Mouse (Mus musculus): ENCODE data around the gene Dqx1. TPM values are rescaled to one million over a fixed set of nuclear protein-coding genes. Genes with fewer than 3 reads are reported as not detected.
A peak's percentile ranks its signal among the peaks of the same experiment; 100 is the strongest.

Gene Dqx1
- total and polyA plus RNA-seq, 2 experiments, result 7.4 to 9.6 TPM

DNA sequence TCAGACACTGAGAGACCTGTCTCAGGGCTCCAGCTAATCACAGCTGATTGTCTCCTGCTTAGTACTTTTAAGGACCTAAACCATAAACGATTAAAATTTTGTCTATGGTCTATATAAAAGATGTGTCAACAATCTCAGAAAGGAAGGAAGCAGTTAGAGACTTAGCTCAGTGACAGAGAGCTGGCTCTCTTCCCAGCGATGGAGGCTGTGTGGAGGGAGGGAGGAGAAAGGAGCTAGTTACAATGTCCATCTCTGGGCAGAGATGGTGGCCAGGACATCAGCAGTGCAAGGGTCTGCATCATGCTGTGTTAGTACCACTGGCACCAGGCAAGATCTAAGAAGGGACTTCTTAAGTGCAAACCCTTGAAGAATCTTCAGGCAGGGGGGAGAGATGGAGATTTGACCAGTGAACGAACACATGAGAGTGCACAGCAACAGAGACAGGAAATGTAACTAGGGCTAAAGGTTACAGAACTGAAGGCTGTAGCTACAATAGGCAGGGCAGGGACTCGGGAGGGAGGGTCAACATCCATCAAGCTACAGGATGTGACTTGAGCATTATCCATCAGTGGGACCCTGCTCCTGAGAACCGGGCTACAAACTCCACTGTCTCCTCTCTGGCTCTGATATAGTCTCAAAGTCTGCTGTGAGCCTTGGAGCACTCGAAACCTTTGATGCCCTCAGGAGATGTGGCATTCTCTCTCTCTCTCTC, 34.9 kb downstream of the Dqx1 start:
- H3K36me3 ChIP-seq (ENCODE audit: control insufficient read depth, insufficient read depth, low read length), result no peaks in the 10 kb centered on the region
- 0 out of 2 replicates have a peak overlapping the region, but pooled peaks have one; percentile 11 for H3K27ac ChIP-seq (replicated peaks; ENCODE audit: insufficient read depth, low read depth, low read length)
- 29% methylated on average over 6 of the region's 6 CpGs for WGBS
- H3K27me3 ChIP-seq (ENCODE audit: control insufficient read depth, insufficient read depth, low read length), result no peaks in the 10 kb centered on the region; the same call in 1 of the 2 replicates
- H3K9ac ChIP-seq (ENCODE audit: low read depth, low read length), result no peak overlapping the region
- no peak for DNase-seq (ENCODE audit: extremely low read depth, low read depth, low spot score)
- H3K79me2 ChIP-seq (ENCODE audit: control insufficient read depth, insufficient read depth, low read length), result no peaks in the 10 kb centered on the region
- H3K4me3 ChIP-seq (ENCODE audit: insufficient read depth, low read depth, low read length), result no peak overlapping the region
- TF ChIP-seq CTCF (IDR thresholded peaks at IDR 0.05; ENCODE audit: low read depth, low read length), result no peak
- no peak for TF ChIP-seq POLR2A (IDR thresholded peaks at IDR 0.05; ENCODE audit: extremely low read depth, insufficient read depth, low read length)
- no peaks in the 10 kb centered on the region for H3K4me1 ChIP-seq (ENCODE audit: control insufficient read depth, insufficient read depth, low read length)

- DNase-seq (ENCODE audit: extremely low read depth, low read depth, low spot score), result no peak
- Histone ChIP-seq H3K36me3 (ENCODE audit: control insufficient read depth, insufficient read depth, low read length) (no peaks in the 10 kb centered on the region), H3K79me2 (ENCODE audit: control insufficient read depth, insufficient read depth, low read length) (no peaks in the 10 kb centered on the region), H3K9ac (ENCODE audit: low read depth, low read length) (no peak overlapping the region), H3K27me3 (ENCODE audit: control insufficient read depth, insufficient read depth, low read length) (no peaks in the 10 kb centered on the region), H3K4me1 (ENCODE audit: control insufficient read depth, insufficient read depth, low read length) (no peaks in the 10 kb centered on the region), H3K27ac (replicated peaks; ENCODE audit: insufficient read depth, low read depth, low read length) (no peak overlapping the region), H3K4me3 (ENCODE audit: insufficient read depth, low read depth, low read length) (no peak overlapping the region)
- WGBS, result 81% methylated on average over 6 of the region's 6 CpGs
- no peak for TF ChIP-seq POLR2A (IDR thresholded peaks at IDR 0.05; ENCODE audit: extremely low read depth, insufficient read depth, low read length)
- no peak for TF ChIP-seq CTCF (IDR thresholded peaks at IDR 0.05; ENCODE audit: low read depth, low read length)
Measured at GRCm38 (mm10) chr6:83095968-83096367, 38.3 kb downstream of the Dqx1 start.

- no peak for DNase-seq (ENCODE audit: extremely low read depth, low read depth, low spot score)
- Histone ChIP-seq H3K36me3 (ENCODE audit: control insufficient read depth, insufficient read depth, low read length) (no peaks in the 10 kb centered on the region), H3K4me1 (ENCODE audit: control insufficient read depth, insufficient read depth, low read length) (peaks cover 11% of the 10 kb centered on the region), H3K4me3 (ENCODE audit: insufficient read depth, low read depth, low read length) (no peak overlapping the region), H3K79me2 (ENCODE audit: control insufficient read depth, insufficient read depth, low read length) (no peaks in the 10 kb centered on the region), H3K27ac (replicated peaks; ENCODE audit: insufficient read depth, low read depth, low read length) (no peak overlapping the region), H3K9ac (ENCODE audit: low read depth, low read length) (no peak overlapping the region), H3K27me3 (ENCODE audit: control insufficient read depth, insufficient read depth, low read length) (no peaks in the 10 kb centered on the region)
- no peak for TF ChIP-seq CTCF (IDR thresholded peaks at IDR 0.05; ENCODE audit: low read depth, low read length)
- TF ChIP-seq POLR2A (IDR thresholded peaks at IDR 0.05; ENCODE audit: extremely low read depth, insufficient read depth, low read length), result no peak
- 83% methylated on average over 2 of the region's 2 CpGs for WGBS
Measured at GRCm38 (mm10) chr6:83098411-83098810, 40.8 kb downstream of the Dqx1 start.

GRCm38 (mm10) chr6:83101316-83101687, 43.7 kb downstream of the Dqx1 start, which contains the start of the genes Ccdc142 and Gm42688:
Gene Ccdc142, plus strand, starts transcription at chr6:83101601.
Gene Gm42688, plus strand, starts transcription at chr6:83101617.
- H3K9ac ChIP-seq (ENCODE audit: low read depth, low read length), result peak within 1 kb of the TSS; percentile 81
- 1% methylated on average over 25 of the region's 25 CpGs for WGBS
- H3K36me3 ChIP-seq (ENCODE audit: control insufficient read depth, insufficient read depth, low read length), result no peaks in the 10 kb centered on the region
- peak; percentile 90 for DNase-seq (ENCODE audit: extremely low read depth, low read depth, low spot score)
- TF ChIP-seq CTCF (IDR thresholded peaks at IDR 0.05; ENCODE audit: low read depth, low read length), result peak; percentile 64
- peak; percentile 66; the same call in 1 of the 2 replicates for TF ChIP-seq POLR2A (IDR thresholded peaks at IDR 0.05; ENCODE audit: extremely low read depth, insufficient read depth, low read length)
- no peaks in the 10 kb centered on the region for H3K27me3 ChIP-seq (ENCODE audit: control insufficient read depth, insufficient read depth, low read length)
- no peaks in the 10 kb centered on the region for H3K79me2 ChIP-seq (ENCODE audit: control insufficient read depth, insufficient read depth, low read length)
- peak within 1 kb of the TSS; percentile 67 for H3K4me3 ChIP-seq (ENCODE audit: insufficient read depth, low read depth, low read length)
- peak within 1 kb of the TSS; percentile 53 for H3K27ac ChIP-seq (replicated peaks; ENCODE audit: insufficient read depth, low read depth, low read length)
- peaks cover 11% of the 10 kb centered on the region for H3K4me1 ChIP-seq (ENCODE audit: control insufficient read depth, insufficient read depth, low read length)

- peak overlapping the region; percentile 81 for H3K9ac ChIP-seq (ENCODE audit: low read depth, low read length)
- peak overlapping the region; percentile 67 for H3K4me3 ChIP-seq (ENCODE audit: insufficient read depth, low read depth, low read length)
- DNase-seq (ENCODE audit: extremely low read depth, low read depth, low spot score), result peak; percentile 61
- peak overlapping the region; percentile 53 for H3K27ac ChIP-seq (replicated peaks; ENCODE audit: insufficient read depth, low read depth, low read length)
- under 1% methylated on average over 73 of the region's 74 CpGs for WGBS
- H3K4me1 ChIP-seq (ENCODE audit: control insufficient read depth, insufficient read depth, low read length), result peaks cover 11% of the 10 kb centered on the region
- H3K79me2 ChIP-seq (ENCODE audit: control insufficient read depth, insufficient read depth, low read length), result no peaks in the 10 kb centered on the region
- H3K36me3 ChIP-seq (ENCODE audit: control insufficient read depth, insufficient read depth, low read length), result no peaks in the 10 kb centered on the region
- TF ChIP-seq POLR2A (IDR thresholded peaks at IDR 0.05; ENCODE audit: extremely low read depth, insufficient read depth, low read length) (no peak), CTCF (IDR thresholded peaks at IDR 0.05; ENCODE audit: low read depth, low read length) (peak; percentile 45; the same call in 1 of the 2 replicates)
- H3K27me3 ChIP-seq (ENCODE audit: control insufficient read depth, insufficient read depth, low read length), result no peaks in the 10 kb centered on the region
Measured at GRCm38 (mm10) chr6:83101688-83102556, 44.3 kb downstream of the Dqx1 start.
